Mouse (Mus musculus): Measurements from ENCODE around the gene Pbx4. TPM values are rescaled to one million over a fixed set of nuclear protein-coding genes. Genes with fewer than 3 reads are reported as not detected.
A peak's percentile ranks its signal among the peaks of the same experiment; 100 is the strongest.

Pbx4 gene
- total and polyA plus RNA-seq, 2 experiments from 2014 or later = 38.8 to 92.8 TPM

- WGBS = 57% methylated on average over 3 of the region's 3 CpGs
These were observed 45.7 kb downstream of the Pbx4 start for GRCm38 (mm10) chr8:69877992-69878391.

GRCm38 (mm10) chr8:69879678-69880077 is 47.4 kb downstream of the Pbx4 start:
- Histone ChIP-seq H3K4me1 (ENCODE audit: insufficient read depth) (0 out of 2 replicates have a peak, but pooled peaks cover 6% of the 10 kb centered on the region), H3K27me3 (ENCODE audit: insufficient read depth, low read length) (peaks cover 37% of the 10 kb centered on the region), H3K36me3 (ENCODE audit: insufficient read depth) (no peaks in the 10 kb centered on the region), H3K4me3 (ENCODE audit: low read depth, low read length) (no peak overlapping the region), H3K27ac (ENCODE audit: low read depth, low read length) (no peak overlapping the region), H3K9ac (no peak overlapping the region), H3K9me3 (ENCODE audit: low read length) (no peaks in the 10 kb centered on the region), H3K4me2 (ENCODE audit: low read depth) (no peak overlapping the region)
- ATAC-seq (no peak), DNase-seq (no peak)
- TF ChIP-seq CTCF (IDR thresholded peaks at IDR 0.05; ENCODE audit: low read depth) = no peak
- 59% methylated on average over 8 of the region's 8 CpGs for WGBS

More at GRCm38 (mm10) chr8:69877992-69878391, 45.7 kb downstream of the Pbx4 start:
- H3K9me3 ChIP-seq (ENCODE audit: low read length) = no peaks in the 10 kb centered on the region
- no peak overlapping the region for H3K9ac ChIP-seq
- H3K36me3 ChIP-seq (ENCODE audit: insufficient read depth) = no peaks in the 10 kb centered on the region
- no peak for TF ChIP-seq CTCF (IDR thresholded peaks at IDR 0.05; ENCODE audit: low read depth)
- no peak overlapping the region for H3K27ac ChIP-seq (ENCODE audit: low read depth, low read length)
- H3K4me3 ChIP-seq (ENCODE audit: low read depth, low read length) = no peak overlapping the region
- DNase-seq (no peak), ATAC-seq (no peak)
- H3K27me3 ChIP-seq (ENCODE audit: insufficient read depth, low read length) = peaks cover 21% of the 10 kb centered on the region
- no peak overlapping the region for H3K4me2 ChIP-seq (ENCODE audit: low read depth)
- H3K4me1 ChIP-seq (ENCODE audit: insufficient read depth) = 0 out of 2 replicates have a peak, but pooled peaks cover 6% of the 10 kb centered on the region

GRCm38 (mm10) chr8:69880841-69881240 is 48.5 kb downstream of the Pbx4 start:
- H3K9ac ChIP-seq = peak overlapping the region; percentile 2; the same call in 1 of the 2 replicates
- 9% methylated on average over 37 of the region's 37 CpGs for WGBS
- no peak for TF ChIP-seq CTCF (IDR thresholded peaks at IDR 0.05; ENCODE audit: low read depth)
- peaks cover 48% of the 10 kb centered on the region for H3K27me3 ChIP-seq (ENCODE audit: insufficient read depth, low read length)
- H3K27ac ChIP-seq (ENCODE audit: low read depth, low read length) = no peak overlapping the region
- H3K4me1 ChIP-seq (ENCODE audit: insufficient read depth) = 0 out of 2 replicates have a peak, but pooled peaks cover 6% of the 10 kb centered on the region
- no peaks in the 10 kb centered on the region for H3K9me3 ChIP-seq (ENCODE audit: low read length)
- no peaks in the 10 kb centered on the region for H3K36me3 ChIP-seq (ENCODE audit: insufficient read depth)
- DNase-seq (no peak), ATAC-seq (no peak)
- H3K4me3 ChIP-seq (ENCODE audit: low read depth, low read length) = peak overlapping the region; percentile 44
- peak overlapping the region; percentile 56 for H3K4me2 ChIP-seq (ENCODE audit: low read depth)

- Histone ChIP-seq H3K27ac (ENCODE audit: low read depth, low read length) (no peak overlapping the region), H3K4me1 (ENCODE audit: insufficient read depth) (0 out of 2 replicates have a peak, but pooled peaks cover 6% of the 10 kb centered on the region), H3K36me3 (ENCODE audit: insufficient read depth) (no peaks in the 10 kb centered on the region), H3K9me3 (ENCODE audit: low read length) (no peaks in the 10 kb centered on the region), H3K4me2 (ENCODE audit: low read depth) (peak overlapping the region; percentile 56), H3K27me3 (ENCODE audit: insufficient read depth, low read length) (peaks cover 53% of the 10 kb centered on the region), H3K9ac (peak overlapping the region; percentile 51), H3K4me3 (ENCODE audit: low read depth, low read length) (peak overlapping the region; percentile 44)
- DNase-seq = peak; percentile 58
- TF ChIP-seq CTCF (IDR thresholded peaks at IDR 0.05; ENCODE audit: low read depth) = no peak
- 22% methylated on average over 79 of the region's 79 CpGs for WGBS
- ATAC-seq = peak; percentile 42
These were observed 49.1 kb downstream of the Pbx4 start for GRCm38 (mm10) chr8:69881261-69881865.

GRCm38 (mm10) chr8:69882021-69882756 is 49.9 kb downstream of the Pbx4 start:
- H3K4me2 ChIP-seq (ENCODE audit: low read depth) = peak overlapping the region; percentile 56
- WGBS = 9% methylated on average over 100 of the region's 103 CpGs
- ATAC-seq (peak; percentile 75), DNase-seq (peak; percentile 86)
- no peak overlapping the region for H3K27ac ChIP-seq (ENCODE audit: low read depth, low read length)
- no peaks in the 10 kb centered on the region for H3K9me3 ChIP-seq (ENCODE audit: low read length)
- 0 out of 2 replicates have a peak, but pooled peaks cover 6% of the 10 kb centered on the region for H3K4me1 ChIP-seq (ENCODE audit: insufficient read depth)
- H3K4me3 ChIP-seq (ENCODE audit: low read depth, low read length) = peak overlapping the region; percentile 44
- peaks cover 61% of the 10 kb centered on the region for H3K27me3 ChIP-seq (ENCODE audit: insufficient read depth, low read length)
- H3K9ac ChIP-seq = peak overlapping the region; percentile 51
- H3K36me3 ChIP-seq (ENCODE audit: insufficient read depth) = no peaks in the 10 kb centered on the region
- TF ChIP-seq CTCF (IDR thresholded peaks at IDR 0.05; ENCODE audit: low read depth) = no peak

- no peak overlapping the region for H3K9ac ChIP-seq
- peak overlapping the region; percentile 44 for H3K4me3 ChIP-seq (ENCODE audit: low read depth, low read length)
- H3K4me1 ChIP-seq (ENCODE audit: insufficient read depth) = 0 out of 2 replicates have a peak, but pooled peaks cover 6% of the 10 kb centered on the region
- no peaks in the 10 kb centered on the region for H3K36me3 ChIP-seq (ENCODE audit: insufficient read depth)
- 14% methylated on average over 52 of the region's 52 CpGs for WGBS
- H3K27ac ChIP-seq (ENCODE audit: low read depth, low read length) = no peak overlapping the region
- no peak for TF ChIP-seq CTCF (IDR thresholded peaks at IDR 0.05; ENCODE audit: low read depth)
- H3K4me2 ChIP-seq (ENCODE audit: low read depth) = peak overlapping the region; percentile 56
- ATAC-seq (no peak), DNase-seq (no peak)
- no peaks in the 10 kb centered on the region for H3K9me3 ChIP-seq (ENCODE audit: low read length)
- peaks cover 69% of the 10 kb centered on the region for H3K27me3 ChIP-seq (ENCODE audit: insufficient read depth, low read length)
These were observed 50.7 kb downstream of the Pbx4 start for GRCm38 (mm10) chr8:69882833-69883600.

Data from forebrain, postnatal 0 days (tissue).